Mouse (Mus musculus) lung, adult 2 months (tissue): ENCODE results near the gene Rgs3.

ENCODE experiments used
- CTCF ChIP-seq: fragments of 200-500 bp; IDR thresholded peaks from 2 replicates; pipeline ENCODE4 v1.5.1; 2011; ENCODE audit warnings: mild to moderate bottlenecking, low read length, control low read depth; ENCODE audit not compliant: insufficient read depth
- POLR2A ChIP-seq: fragments of 200-500 bp; IDR thresholded peaks from 2 replicates; pipeline ENCODE4 v1.6.1; 2011; ENCODE audit warnings: low read depth, mild to moderate bottlenecking, control low read depth, low read length, borderline replicate concordance; ENCODE audit errors: extremely low read depth

GRCm38 (mm10) chr4:62711159-62711558 is 151.5 kb downstream of the Rgs3 start:
- TF ChIP-seq CTCF (no peak), POLR2A (no peak)
